Mouse (Mus musculus): ENCODE measurements around the gene Ubac1.

GRCm38 (mm10) chr2:25983159-25983907 is 38.2 kb downstream of the Ubac1 start, which contains the start of gene Camsap1:
- no peak for TF ChIP-seq TBP (conservative IDR thresholded peaks at IDR 0.05; ENCODE audit: low read depth, low read length)
- TF ChIP-seq EP300 (IDR thresholded peaks at IDR 0.05; ENCODE audit: low read length) = no peak
- TF ChIP-seq CTCF (conservative IDR thresholded peaks at IDR 0.05 in 1 of 2, IDR thresholded peaks at IDR 0.05 in 1 of 2; ENCODE audit: low read depth in 2 of 2, low read length in 2 of 2) = no peak
- no peak for TF ChIP-seq MEF2A (IDR thresholded peaks at IDR 0.05; ENCODE audit: borderline replicate concordance, low read depth, low read length)
- peak; percentile 80; the same call in 1 of the 2 replicates for TF ChIP-seq MAZ (IDR thresholded peaks at IDR 0.05; ENCODE audit: low read depth, low read length)

Measured in CH12.LX (cell line).